Mouse (Mus musculus) liver, postnatal 0 days (tissue): ENCODE measurements at regions not wholly inside any gene's neighbourhood (a gene's known extent, or its start where the extent isn't known, plus 50 kb on each side); places are given as distances from the start of the nearest gene placed in this dataset.

ENCODE experiments used
- ATAC-seq: fragments of 200-750 bp; cut with Nextera tagmentation; 2 replicates; pipeline ENCODE4 v1.8.0; 2017; ENCODE audit warnings: mild to moderate bottlenecking, moderate library complexity
- DNase-seq: peaks from one replicate; pipeline ENCODE4 v3.0.0-alpha.2; 2016
- H3K27ac ChIP-seq: fragments of 300-500 bp; sonication (generic); 2 replicates; pipeline ENCODE4 v1.5.1; 2014; ENCODE audit warnings: antibody characterized with exemption, moderate library complexity, mild to moderate bottlenecking, low read depth
- H3K27me3 ChIP-seq: fragments of 300-500 bp; sonication (generic); 2 replicates; pipeline ENCODE4 v1.6.1; 2014; ENCODE audit warnings: low read length, control low read depth, mixed read lengths; ENCODE audit not compliant: insufficient read depth
- H3K36me3 ChIP-seq: fragments of 300-500 bp; sonication (generic); replicated peaks from 2 replicates; pipeline ENCODE4 v1.6.1; 2014; ENCODE audit warnings: mild to moderate bottlenecking, control low read depth, low read length, moderate library complexity, mixed read lengths; ENCODE audit not compliant: insufficient read depth
- H3K4me1 ChIP-seq: fragments of 300-500 bp; sonication (generic); 2 replicates; pipeline ENCODE4 v1.6.1; 2014; ENCODE audit warnings: antibody characterized with exemption, mild to moderate bottlenecking, control low read depth; ENCODE audit not compliant: insufficient read depth
- H3K4me2 ChIP-seq: fragments of 300-500 bp; sonication (generic); 2 replicates; pipeline ENCODE4 v1.6.1; 2014; ENCODE audit warnings: low read depth, mild to moderate bottlenecking, low read length, moderate library complexity, mixed read lengths
- H3K4me3 ChIP-seq: fragments of 300-500 bp; sonication (generic); 2 replicates; pipeline ENCODE4 v1.5.1; 2014; ENCODE audit warnings: low read depth, low read length
- H3K9ac ChIP-seq: fragments of 300-500 bp; sonication (generic); replicated peaks from 2 replicates; pipeline ENCODE4 v1.6.1; 2014; ENCODE audit warnings: mild to moderate bottlenecking, moderate library complexity
- H3K9me3 ChIP-seq: fragments of 300-500 bp; sonication (generic); 2 replicates; pipeline ENCODE4 v1.6.1; 2016; ENCODE audit warnings: mild to moderate bottlenecking, control low read depth, low read length, mixed read lengths
- CTCF ChIP-seq: sonication (generic); IDR thresholded peaks from 2 replicates; pipeline ENCODE4 v1.5.1; 2016; ENCODE audit warnings: antibody characterized with exemption, low read depth
- EP300 ChIP-seq: IDR thresholded peaks from 2 replicates; pipeline ENCODE4 v1.6.1; 2016; ENCODE audit warnings: antibody characterized with exemption, low read depth, mild to moderate bottlenecking
- WGBS: fragments of 180-500 bp; shearing (Covaris S2); extraction: QIAGEN DNeasy Blood & Tissue Kit; methylation state at CpG from one replicate; pipeline ENCODE4 v1.1.7; 2014; ENCODE audit not compliant: insufficient replicate concordance; 5-methylcytosine and 5-hydroxymethylcytosine counted together

DNA sequence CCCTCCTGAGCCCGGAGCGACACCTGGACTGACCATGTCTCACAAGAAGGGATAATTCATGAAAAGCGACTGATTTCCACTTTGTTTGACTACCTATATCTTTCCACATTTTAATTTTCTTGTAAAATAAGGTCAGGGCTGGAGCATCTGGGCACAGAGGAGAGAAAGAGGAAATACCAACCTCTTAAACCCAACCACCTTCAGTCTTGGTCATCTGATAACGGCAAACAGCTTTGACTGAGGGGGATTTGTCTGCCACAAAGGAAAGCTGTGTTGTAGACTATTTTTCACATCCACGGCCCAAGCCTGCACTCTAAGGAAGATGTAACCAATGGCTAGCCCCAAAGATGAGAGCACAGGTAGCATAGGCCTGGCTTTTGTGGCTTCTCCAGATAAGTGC lies 101.4 kb upstream of the Prok2 start:
- H3K36me3 ChIP-seq, result no peaks in the 10 kb centered on the region
- no peak overlapping the region for H3K4me3 ChIP-seq
- H3K9me3 ChIP-seq, result no peaks in the 10 kb centered on the region
- H3K4me1 ChIP-seq, result no peaks in the 10 kb centered on the region
- ATAC-seq, result no peak
- H3K27ac ChIP-seq, result no peak overlapping the region
- WGBS, result 70% methylated on average over 5 of the region's 5 CpGs
- H3K9ac ChIP-seq, result no peak overlapping the region
- no peaks in the 10 kb centered on the region for H3K27me3 ChIP-seq
- no peak overlapping the region for H3K4me2 ChIP-seq
- TF ChIP-seq CTCF, result no peak
- no peak for TF ChIP-seq EP300
- DNase-seq, result no peak

- no peak for DNase-seq
Measured at GRCm38 (mm10) chr6:99824808-99825207, 98.6 kb upstream of the Prok2 start.

GRCm38 (mm10) chr6:99822471-99822870 lies 96.3 kb upstream of the Prok2 start:
- Histone ChIP-seq H3K36me3 (no peaks in the 10 kb centered on the region), H3K27me3 (no peaks in the 10 kb centered on the region), H3K27ac (no peak overlapping the region), H3K4me2 (no peak overlapping the region), H3K9me3 (no peaks in the 10 kb centered on the region), H3K4me1 (no peaks in the 10 kb centered on the region), H3K9ac (no peak overlapping the region), H3K4me3 (no peak overlapping the region)
- DNase-seq (no peak), ATAC-seq (no peak)
- WGBS, result 68% methylated on average over 2 of the region's 2 CpGs
- TF ChIP-seq EP300 (no peak), CTCF (no peak)

More at GRCm38 (mm10) chr6:99824808-99825207, 98.6 kb upstream of the Prok2 start:
- Histone ChIP-seq H3K27ac (no peak overlapping the region), H3K27me3 (no peaks in the 10 kb centered on the region), H3K9ac (no peak overlapping the region), H3K4me1 (no peaks in the 10 kb centered on the region), H3K4me3 (no peak overlapping the region), H3K4me2 (no peak overlapping the region), H3K9me3 (no peaks in the 10 kb centered on the region), H3K36me3 (no peaks in the 10 kb centered on the region)
- no peak for TF ChIP-seq EP300
- no peak for TF ChIP-seq CTCF
- no peak for ATAC-seq
- whole genome bisulfite sequencing, result 74% methylated on average over 6 of the region's 6 CpGs

DNA sequence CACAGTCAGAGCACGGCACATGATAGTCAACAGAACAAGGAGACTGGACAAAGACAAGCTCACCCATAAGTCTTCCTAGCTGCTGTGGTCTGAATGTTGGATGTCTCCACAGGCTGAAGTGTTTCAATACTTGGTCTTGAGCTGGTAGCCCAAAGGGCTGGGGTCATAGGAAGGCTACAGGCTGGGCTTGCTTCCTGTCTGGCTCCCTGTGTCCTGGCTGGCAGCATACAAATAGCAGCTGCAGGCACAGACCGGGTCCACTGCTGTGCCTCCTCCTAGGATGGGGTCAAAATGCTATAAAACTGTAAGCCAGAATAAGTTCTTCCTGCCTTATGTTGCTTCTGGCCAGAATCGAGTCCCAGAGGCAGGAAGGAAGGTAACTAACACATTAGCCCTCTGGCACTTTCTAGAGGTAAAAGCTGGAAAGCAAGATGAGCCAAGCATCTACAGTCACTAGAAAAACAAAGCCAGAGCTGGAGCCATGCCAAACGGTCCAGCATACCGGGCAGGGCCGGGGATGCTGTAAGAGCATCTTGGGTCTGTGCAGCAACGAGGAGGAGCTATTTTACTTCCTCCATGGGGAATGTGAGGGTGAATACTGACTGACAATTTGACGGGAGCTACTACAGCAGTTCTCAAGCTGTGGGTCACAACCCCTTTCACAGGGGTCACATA lies 93.2 kb upstream of the Prok2 start:
- no peak for ATAC-seq
- Histone ChIP-seq H3K4me2 (no peak overlapping the region), H3K9ac (no peak overlapping the region), H3K27me3 (no peaks in the 10 kb centered on the region), H3K27ac (no peak overlapping the region), H3K4me1 (no peaks in the 10 kb centered on the region), H3K36me3 (no peaks in the 10 kb centered on the region), H3K9me3 (no peaks in the 10 kb centered on the region), H3K4me3 (no peak overlapping the region)
- WGBS, result 51% methylated on average over 8 of the region's 8 CpGs
- no peak for DNase-seq
- TF ChIP-seq EP300, result no peak
- TF ChIP-seq CTCF, result no peak

DNA sequence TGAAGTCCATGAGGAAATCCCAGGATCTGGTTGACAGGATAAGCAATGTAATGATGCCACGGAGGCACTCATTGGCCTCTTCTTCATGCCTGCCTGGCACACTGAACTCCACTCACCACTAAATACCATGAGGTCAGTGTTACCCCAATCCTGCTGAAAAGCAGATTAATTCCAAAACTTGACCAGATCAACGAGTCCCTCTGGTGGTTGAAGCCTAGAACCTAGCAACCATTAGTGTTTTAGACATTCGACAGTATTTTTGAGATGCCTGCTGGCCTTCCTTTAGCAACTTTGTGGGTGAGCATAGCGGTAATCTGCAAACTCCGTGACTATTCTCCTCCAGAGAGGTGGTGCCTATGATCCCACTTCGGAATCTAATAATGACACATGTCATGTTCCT lies 92.3 kb upstream of the Prok2 start:
- Histone ChIP-seq H3K36me3 (no peaks in the 10 kb centered on the region), H3K9me3 (no peaks in the 10 kb centered on the region), H3K4me2 (no peak overlapping the region), H3K27ac (no peak overlapping the region), H3K27me3 (no peaks in the 10 kb centered on the region), H3K4me1 (no peaks in the 10 kb centered on the region), H3K9ac (no peak overlapping the region), H3K4me3 (no peak overlapping the region)
- DNase-seq, result no peak
- no peak for ATAC-seq
- no peak for TF ChIP-seq EP300
- no peak for TF ChIP-seq CTCF
- WGBS, result 73% methylated on average over 6 of the region's 6 CpGs

GRCm38 (mm10) chr6:99817245-99817644 lies 91.1 kb upstream of the Prok2 start:
- H3K4me2 ChIP-seq, result no peak overlapping the region
- H3K27me3 ChIP-seq, result no peaks in the 10 kb centered on the region
- no peak overlapping the region for H3K9ac ChIP-seq
- no peak overlapping the region for H3K27ac ChIP-seq
- no peak for ATAC-seq
- no peak for TF ChIP-seq EP300
- TF ChIP-seq CTCF, result no peak
- WGBS, result 86% methylated on average over 1 of the region's 1 CpGs
- DNase-seq, result no peak
- H3K36me3 ChIP-seq, result no peaks in the 10 kb centered on the region
- no peak overlapping the region for H3K4me3 ChIP-seq
- no peaks in the 10 kb centered on the region for H3K4me1 ChIP-seq
- no peaks in the 10 kb centered on the region for H3K9me3 ChIP-seq

DNA sequence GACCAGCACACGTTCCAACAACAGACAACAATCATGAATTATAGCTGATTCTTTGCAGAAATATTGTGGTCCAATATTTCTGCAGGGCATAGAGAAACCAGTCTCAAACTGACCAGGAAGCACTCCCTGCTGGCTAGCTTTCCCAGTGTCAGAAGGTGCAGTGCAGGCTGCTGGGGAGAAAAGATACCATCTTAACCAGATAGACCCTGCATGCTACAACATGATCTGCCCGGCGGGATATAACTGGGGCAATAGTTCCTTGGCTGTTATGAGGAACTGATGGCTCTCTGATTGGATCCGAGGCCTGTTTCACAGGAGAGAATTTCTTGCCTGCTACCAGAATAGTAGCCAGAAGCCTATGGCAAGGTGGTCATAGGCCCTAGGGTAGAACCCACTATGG lies 86.9 kb upstream of the Prok2 start:
- WGBS, result 72% methylated on average over 4 of the region's 4 CpGs
- no peaks in the 10 kb centered on the region for H3K27me3 ChIP-seq
- no peak overlapping the region for H3K4me2 ChIP-seq
- no peak for DNase-seq
- no peak for ATAC-seq
- no peak overlapping the region for H3K4me3 ChIP-seq
- TF ChIP-seq EP300 (no peak), CTCF (no peak)
- no peaks in the 10 kb centered on the region for H3K4me1 ChIP-seq
- H3K9me3 ChIP-seq, result no peaks in the 10 kb centered on the region
- no peaks in the 10 kb centered on the region for H3K36me3 ChIP-seq
- no peak overlapping the region for H3K27ac ChIP-seq
- H3K9ac ChIP-seq, result no peak overlapping the region
